Mouse (Mus musculus) ovary, postnatal 14 days (tissue): ENCODE data around the gene Fgf10.

Experiments used
- DNase-seq: peaks from one replicate; pipeline ENCODE4 v3.0.0; 2022; ENCODE audit warnings: low spot score

Gene Fgf10

GRCm38 (mm10) chr13:118716726-118717125, 47.1 kb downstream of the Fgf10 start:
- no peak for DNase-seq

DNA sequence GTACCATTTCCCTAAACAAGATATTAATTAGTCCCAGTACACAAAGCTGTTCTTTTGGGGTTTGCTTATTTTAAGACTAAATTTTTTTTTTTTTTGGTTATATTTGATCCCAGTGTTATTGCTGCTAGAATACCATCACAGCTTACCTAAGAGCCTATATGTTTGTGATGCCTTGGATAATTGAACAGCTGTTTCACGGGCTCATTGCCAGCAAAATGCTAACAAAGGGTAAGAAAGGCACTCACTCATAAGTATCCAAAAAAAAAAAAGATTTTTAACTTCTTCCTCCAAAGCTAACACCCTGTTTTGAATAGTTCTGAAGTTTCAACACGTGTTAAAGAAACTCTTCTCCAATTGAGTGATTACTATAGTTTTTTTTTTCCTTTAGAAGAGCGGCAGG, 48.8 kb downstream of the Fgf10 start:
- DNase-seq: no peak

- no peak for DNase-seq
Measured at GRCm38 (mm10) chr13:118721668-118722067, 52.1 kb downstream of the Fgf10 start.

DNA sequence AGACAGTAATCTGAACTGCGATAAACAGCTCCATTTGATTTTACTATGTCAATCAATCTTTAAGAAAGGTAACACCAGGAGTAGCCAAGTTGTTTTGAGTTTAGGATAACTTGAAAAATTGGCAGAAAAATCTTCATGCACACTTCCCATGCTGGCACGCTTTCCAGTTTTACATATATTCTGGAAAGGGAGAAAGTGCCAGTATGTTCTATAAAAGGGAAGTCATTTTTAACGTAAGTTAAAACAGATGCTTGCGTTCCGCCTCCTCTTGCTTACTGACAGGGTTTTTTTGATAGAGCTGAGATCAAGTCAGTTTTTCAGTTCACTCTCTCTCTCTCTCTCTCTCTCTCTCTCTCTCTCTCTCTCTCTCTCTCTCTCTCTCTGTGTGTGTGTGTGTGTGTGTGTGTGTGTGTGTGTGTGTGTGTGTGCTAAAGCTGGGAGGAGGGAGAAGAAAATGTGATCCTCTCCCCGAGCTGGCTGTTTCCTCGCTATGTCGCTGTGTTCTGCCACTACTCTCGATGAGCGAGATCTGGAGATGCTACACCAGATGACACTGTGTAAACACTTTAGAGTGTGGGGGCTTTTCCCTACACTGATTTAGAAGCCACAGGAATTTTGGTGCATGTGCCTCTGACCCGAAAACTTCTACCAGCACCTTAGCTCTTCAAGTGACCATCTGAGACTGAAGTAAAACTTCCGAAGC, 62.4 kb downstream of the Fgf10 start:
- DNase-seq: no peak

DNA sequence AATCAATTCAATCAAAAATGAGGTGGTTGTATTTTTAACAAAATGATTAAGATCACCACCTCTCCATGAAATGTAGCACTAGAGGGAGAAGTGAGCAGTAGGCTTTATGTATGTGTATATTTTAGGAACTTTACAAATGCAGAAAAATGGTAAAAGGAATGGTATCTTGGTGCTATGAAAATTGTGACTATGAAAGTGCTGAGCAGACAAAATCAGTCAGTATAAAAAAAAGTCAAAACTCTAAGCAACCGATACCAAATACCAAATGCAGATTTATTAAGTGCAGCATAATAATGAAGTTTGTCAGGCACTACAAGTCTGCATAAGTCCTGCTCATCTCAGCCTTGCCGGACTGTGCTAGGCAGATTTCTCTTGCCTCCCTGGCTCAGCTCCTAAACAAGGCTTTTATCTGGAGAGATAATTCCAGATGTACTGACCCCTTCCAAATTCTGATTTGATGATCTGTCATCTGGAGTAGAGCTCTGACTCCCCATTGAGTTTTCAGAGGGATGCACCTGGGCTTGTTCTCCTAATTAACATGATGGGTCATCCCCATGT, 70.3 kb downstream of the Fgf10 start:
- no peak for DNase-seq

GRCm38 (mm10) chr13:118742788-118743187, 73.2 kb downstream of the Fgf10 start:
- no peak for DNase-seq

DNA sequence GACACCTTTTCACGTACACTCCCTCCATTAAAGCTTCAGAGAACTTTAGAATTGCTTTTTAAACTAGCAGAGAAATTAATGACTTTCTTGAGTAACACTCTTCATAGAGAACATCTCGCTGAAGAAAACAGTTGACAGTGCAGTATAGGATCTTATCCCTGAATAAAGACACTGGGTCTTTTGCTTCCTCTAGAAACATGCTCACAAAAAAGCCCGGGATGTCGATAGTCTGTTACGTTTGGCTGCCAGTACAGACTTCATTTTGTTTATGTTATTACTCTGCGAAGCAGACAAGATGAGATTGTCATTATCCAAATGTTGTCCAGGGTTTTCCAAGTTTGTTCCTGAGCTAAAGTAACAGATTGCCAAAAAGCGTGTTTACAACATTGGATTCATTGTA, 75.2 kb downstream of the Fgf10 start:
- DNase-seq: no peak

DNA sequence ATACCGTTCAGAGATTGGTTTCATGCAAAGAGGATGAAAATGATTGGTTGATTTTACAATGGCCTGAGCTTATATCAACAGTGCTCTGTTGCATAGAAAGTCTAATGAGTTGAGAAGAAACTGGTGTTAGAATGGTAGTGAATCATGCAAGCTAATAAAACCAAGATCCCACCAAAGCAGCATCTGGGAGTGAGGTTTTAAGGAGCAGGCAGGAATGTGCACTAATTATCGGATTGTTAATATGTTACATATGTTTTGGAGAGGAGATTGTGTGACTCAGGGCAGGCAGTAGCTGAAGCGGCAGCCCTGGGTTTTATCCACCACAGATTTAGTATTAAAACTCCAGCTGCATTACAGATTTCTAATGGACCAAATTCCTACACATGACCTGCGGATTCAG, 76.8 kb downstream of the Fgf10 start:
- no peak for DNase-seq

DNA sequence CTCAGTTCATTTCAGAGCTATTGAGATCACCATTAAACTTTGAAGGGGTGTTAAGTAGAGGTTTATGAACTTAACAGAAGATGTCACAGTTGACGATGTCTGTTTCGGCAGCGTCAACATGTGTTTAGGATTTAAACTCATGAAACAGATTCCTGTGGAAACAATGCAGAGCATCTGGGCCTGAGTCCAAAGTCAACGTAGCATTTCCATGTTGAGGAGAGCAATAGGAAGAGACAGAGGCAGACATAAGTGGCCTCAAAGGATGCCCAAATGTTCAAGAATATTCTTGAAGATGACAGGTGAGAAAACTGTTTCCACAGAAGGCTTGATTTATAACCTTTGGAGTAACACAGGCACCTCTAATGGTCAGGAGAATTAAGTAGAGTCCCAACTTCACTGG, 84.4 kb downstream of the Fgf10 start:
- no peak for DNase-seq

GRCm38 (mm10) chr13:118759021-118759420, 89.4 kb downstream of the Fgf10 start:
- no peak for DNase-seq

GRCm38 (mm10) chr13:118762982-118763381, 93.4 kb downstream of the Fgf10 start:
- DNase-seq: no peak

DNA sequence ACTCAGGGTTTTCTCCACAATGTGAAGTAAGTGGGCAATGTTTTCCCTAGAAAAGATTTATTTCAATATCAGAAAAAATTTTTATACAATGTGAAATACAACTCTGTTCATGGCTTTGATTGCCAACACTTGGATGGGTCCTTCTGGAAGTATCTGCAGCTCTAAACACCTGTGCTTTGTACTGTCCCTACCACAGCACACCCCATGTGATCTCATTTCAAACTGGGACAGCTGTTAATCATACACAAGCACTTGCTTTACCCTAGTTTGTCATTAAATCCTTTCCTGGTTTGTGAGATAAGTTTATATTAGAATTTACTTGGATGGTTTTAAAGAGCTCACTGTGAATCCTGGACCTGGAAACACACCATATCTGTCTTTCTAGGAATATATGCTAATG, 102.6 kb downstream of the Fgf10 start:
- no peak for DNase-seq

GRCm38 (mm10) chr13:118775148-118775547, 105.6 kb downstream of the Fgf10 start:
- no peak for DNase-seq

GRCm38 (mm10) chr13:118779161-118779560, 109.6 kb downstream of the Fgf10 start:
- DNase-seq: no peak

DNA sequence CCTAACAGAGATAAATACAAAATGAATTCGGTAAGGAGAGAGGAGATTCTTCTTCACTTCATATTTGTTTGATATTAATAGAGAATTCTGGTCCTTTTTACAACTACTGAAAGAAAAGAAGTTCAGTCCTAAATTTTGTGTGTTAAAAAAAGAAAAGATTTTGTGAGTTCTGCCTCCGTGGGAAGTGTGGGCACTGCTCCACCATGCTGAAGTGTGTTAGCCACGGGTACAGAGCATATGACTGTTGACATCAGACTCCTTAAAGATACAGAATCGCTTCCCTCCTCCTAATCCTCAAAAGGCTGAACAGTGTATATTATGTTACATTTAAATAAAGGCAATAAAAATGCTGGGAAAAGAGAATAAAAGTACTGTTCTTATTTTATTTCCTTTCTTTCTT, 122.2 kb downstream of the Fgf10 start:
- no peak for DNase-seq

DNA sequence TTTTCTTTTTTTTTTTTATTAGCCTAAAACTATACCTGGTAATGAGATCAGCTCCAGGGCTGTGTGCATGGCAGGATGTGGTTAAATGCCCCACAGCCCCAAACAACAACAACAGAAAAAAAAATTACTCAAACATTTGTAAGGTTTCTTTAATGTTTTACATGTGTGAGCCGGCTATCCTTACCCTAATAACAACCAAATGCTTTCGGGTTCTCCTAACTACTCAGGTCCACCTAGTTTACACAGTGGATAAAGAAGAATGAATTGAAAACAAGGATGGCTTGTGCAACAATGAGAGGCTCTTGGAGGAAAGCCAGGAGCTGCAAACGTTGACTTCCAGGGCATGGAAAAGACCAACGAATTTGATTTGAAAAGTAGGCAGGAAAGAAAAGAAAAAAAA, 122.6 kb downstream of the Fgf10 start:
- DNase-seq: no peak

DNA sequence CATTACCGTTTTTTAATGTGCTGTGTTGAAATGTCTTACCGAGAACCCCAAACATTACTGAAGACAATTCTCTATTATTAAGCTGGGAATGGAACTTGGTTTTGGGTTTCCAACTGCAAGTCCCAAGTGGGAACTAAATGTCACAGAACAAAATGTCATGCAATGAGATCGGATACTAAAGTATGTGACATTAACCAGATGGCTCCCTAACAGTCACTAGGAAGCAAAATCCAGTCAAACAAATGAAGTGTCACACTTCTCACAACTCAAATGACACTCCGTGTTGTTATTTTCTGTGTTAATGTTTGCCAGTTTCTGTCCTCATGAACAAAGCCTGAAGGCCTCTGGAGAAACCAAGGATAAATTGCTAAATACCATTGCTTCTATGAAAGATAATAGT, 130.6 kb downstream of the Fgf10 start:
- no peak for DNase-seq

- no peak for DNase-seq
Measured at GRCm38 (mm10) chr13:118806662-118807061, 137.1 kb downstream of the Fgf10 start.

GRCm38 (mm10) chr13:118819785-118820184, 150.2 kb downstream of the Fgf10 start:
- no peak for DNase-seq

GRCm38 (mm10) chr13:118823113-118823512, 153.5 kb downstream of the Fgf10 start:
- DNase-seq: no peak

DNA sequence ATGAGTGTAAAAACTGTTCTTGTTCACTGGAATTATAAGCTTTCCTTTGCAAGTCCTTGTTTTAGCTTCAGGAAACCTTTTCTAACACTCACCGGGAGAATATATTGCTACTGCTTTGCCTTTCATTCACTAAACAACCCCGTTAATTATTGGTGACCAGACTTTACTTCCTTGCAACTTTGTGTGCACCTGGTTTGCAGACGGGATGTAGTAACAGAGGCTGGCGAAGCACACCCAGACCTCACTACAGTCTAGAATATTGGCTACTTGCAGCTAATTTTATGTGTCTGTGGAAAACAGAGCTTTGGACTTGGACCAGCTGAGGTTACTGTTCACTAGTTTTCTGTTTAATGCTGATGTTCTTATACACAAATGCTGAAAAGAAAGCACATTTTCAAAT, 155.5 kb downstream of the Fgf10 start:
- DNase-seq: no peak

- DNase-seq: no peak
Measured at GRCm38 (mm10) chr13:118828604-118829381, 159.2 kb downstream of the Fgf10 start.

DNA sequence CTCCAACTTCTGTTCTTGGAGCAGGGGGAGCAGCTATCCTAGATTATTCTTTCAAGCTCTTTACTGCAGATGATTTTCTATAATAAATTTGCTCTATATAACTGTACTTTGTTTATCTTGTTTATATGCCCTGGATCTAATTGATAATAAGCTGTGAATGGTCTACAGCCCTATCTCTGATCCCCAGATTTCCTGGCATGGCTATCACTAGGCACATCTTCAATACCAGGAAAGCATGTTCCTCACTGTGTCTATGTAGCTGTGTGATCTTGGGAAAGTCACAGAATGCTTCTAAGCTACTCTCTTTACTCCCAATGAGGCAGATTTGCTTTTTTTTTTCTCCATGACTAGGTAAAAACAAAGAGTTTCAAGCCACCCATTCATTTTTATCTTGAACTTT, 164.4 kb downstream of the Fgf10 start:
- no peak for DNase-seq
